Mouse (Mus musculus) heart, adult 2 months (tissue): ENCODE results near the gene Vcam1.

ENCODE experiments used
- CTCF ChIP-seq: fragments of 200-600 bp; IDR thresholded peaks from 2 replicates; pipeline ENCODE4 v1.8.1; 2022; ENCODE audit warnings: antibody characterized with exemption, mild to moderate bottlenecking, moderate library complexity
- POLR2A ChIP-seq: fragments of 200-500 bp; IDR thresholded peaks from 2 replicates; pipeline ENCODE4 v1.6.1; 2011; ENCODE audit warnings: mild to moderate bottlenecking, low read depth, low read length, control low read depth; ENCODE audit not compliant: insufficient read depth

- TF ChIP-seq CTCF, result no peak
- TF ChIP-seq POLR2A, result no peak
These were observed 49.2 kb downstream of the Vcam1 start for GRCm38 (mm10) chr3:116080166-116080788.
